Mouse (Mus musculus) CH12.LX (cell line): ENCODE results near the gene Ribc1.

Source experiments
- BHLHE40 ChIP-seq: IDR thresholded peaks from 2 replicates; pipeline ENCODE4 v1.6.1; 2011; ENCODE audit warnings: mild to moderate bottlenecking, low read depth, low read length, improper control_type of control experiment
- CTCF ChIP-seq, 2 experiments: IDR thresholded peaks in 1 of 2; conservative IDR thresholded peaks in 1 of 2; 2 replicates each; pipeline ENCODE4 v1.5.1; 2011 to 2012; ENCODE audit warnings: low read depth in 2 of 2, low read length in 2 of 2, improper control_type of control experiment in 1 of 2, inconsistent platforms in 1 of 2, mild to moderate bottlenecking in 1 of 2, moderate library complexity in 1 of 2
- EP300 ChIP-seq: IDR thresholded peaks from 2 replicates; pipeline ENCODE4 v1.6.1; 2011; ENCODE audit warnings: low read length, improper control_type of control experiment
- MAX ChIP-seq: IDR thresholded peaks from 2 replicates; pipeline ENCODE4 v1.6.1; 2011; ENCODE audit warnings: low read length, improper control_type of control experiment
- RCOR1 ChIP-seq: conservative IDR thresholded peaks from 2 replicates; pipeline ENCODE4 v1.6.1; 2012; ENCODE audit warnings: low read depth, mild to moderate bottlenecking, inconsistent platforms, low read length, improper control_type of control experiment
- UBTF ChIP-seq: IDR thresholded peaks from 2 replicates; pipeline ENCODE4 v1.6.1; 2012; ENCODE audit warnings: low read depth, mild to moderate bottlenecking, inconsistent platforms, low read length, improper control_type of control experiment, moderate library complexity
- ZKSCAN1 ChIP-seq: IDR thresholded peaks from 2 replicates; pipeline ENCODE4 v1.6.1; 2012; ENCODE audit warnings: low read depth, inconsistent platforms, low read length, improper control_type of control experiment, borderline replicate concordance

DNA sequence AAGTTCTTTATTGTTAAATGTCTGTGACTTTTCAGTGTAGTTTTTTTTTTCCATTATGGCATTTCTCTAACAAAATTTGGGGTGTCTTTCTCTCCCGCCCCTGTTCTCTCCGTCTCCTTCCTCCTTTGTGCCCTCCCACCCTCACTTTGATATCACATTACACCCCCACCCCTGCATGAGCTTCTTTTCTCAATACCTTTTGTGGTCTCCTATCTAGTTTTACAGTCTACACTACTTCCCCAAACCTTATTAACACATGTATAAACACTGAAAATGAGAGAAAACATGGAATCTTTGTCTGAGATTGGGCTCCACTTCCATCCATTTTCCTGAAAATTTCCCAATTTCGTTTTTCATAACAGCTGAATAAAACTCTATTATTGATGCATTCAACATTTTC, 36.5 kb upstream of the Ribc1 start:
- TF ChIP-seq UBTF, result no peak
- no peak for TF ChIP-seq CTCF (conservative IDR thresholded peaks at IDR 0.05 in 1 of 2, IDR thresholded peaks at IDR 0.05 in 1 of 2; ENCODE audit: low read depth in 2 of 2, low read length in 2 of 2)
- no peak for TF ChIP-seq EP300
- no peak for TF ChIP-seq ZKSCAN1
- TF ChIP-seq MAX, result no peak
- no peak for TF ChIP-seq BHLHE40
- no peak for TF ChIP-seq RCOR1
